Mouse (Mus musculus) midbrain, embryonic 16.5 days (tissue): ENCODE data around the gene Gucy2f. TPM values are rescaled to one million over a fixed set of nuclear protein-coding genes. Genes with fewer than 3 reads are reported as not detected.
A peak's percentile ranks its signal among the peaks of the same experiment; 100 is the strongest.

Experiments used
- ATAC-seq: fragments of 200-750 bp; cut with Nextera tagmentation; 2 replicates; pipeline ENCODE4 v1.8.0; 2017; ENCODE audit warnings: moderate TSS enrichment
- H3K27ac ChIP-seq: fragments of 300-500 bp; sonication (generic); 2 replicates; pipeline ENCODE4 v1.5.1; 2014; ENCODE audit warnings: mild to moderate bottlenecking, low read length, mixed read lengths
- H3K27me3 ChIP-seq: fragments of 300-500 bp; sonication (generic); 2 replicates; pipeline ENCODE4 v1.6.1; 2014; ENCODE audit warnings: low read depth, low read length, mixed read lengths; ENCODE audit not compliant: control insufficient read depth, insufficient read depth
- H3K36me3 ChIP-seq: fragments of 300-500 bp; sonication (generic); 2 replicates; pipeline ENCODE4 v1.6.1; 2014; ENCODE audit warnings: mild to moderate bottlenecking, low read length, moderate library complexity, mixed read lengths; ENCODE audit not compliant: control insufficient read depth, insufficient read depth
- H3K4me1 ChIP-seq: fragments of 300-500 bp; sonication (generic); 2 replicates; pipeline ENCODE4 v1.6.1; 2014; ENCODE audit warnings: mild to moderate bottlenecking, low read length, mixed read lengths; ENCODE audit not compliant: control insufficient read depth, insufficient read depth
- H3K4me2 ChIP-seq: fragments of 300-500 bp; sonication (generic); 2 replicates; pipeline ENCODE4 v1.6.1; 2014; ENCODE audit warnings: mild to moderate bottlenecking, low read length, mixed read lengths
- H3K4me3 ChIP-seq: fragments of 300-500 bp; sonication (generic); 2 replicates; pipeline ENCODE4 v1.5.1; 2014; ENCODE audit warnings: low read depth, mild to moderate bottlenecking, low read length, moderate library complexity, mixed read lengths
- H3K9ac ChIP-seq: fragments of 300-500 bp; sonication (generic); 2 replicates; pipeline ENCODE4 v1.6.1; 2014; ENCODE audit warnings: low read depth, low read length, mixed read lengths
- H3K9me3 ChIP-seq: fragments of 300-500 bp; sonication (generic); replicated peaks from 2 replicates; pipeline ENCODE4 v1.6.1; 2014; ENCODE audit warnings: mild to moderate bottlenecking, low read length, mixed read lengths; ENCODE audit not compliant: control insufficient read depth, poor library complexity, severe bottlenecking
- WGBS: fragments of 180-500 bp; shearing (Covaris S2); extraction: QIAGEN DNeasy Blood & Tissue Kit; methylation state at CpG from one replicate; pipeline ENCODE4 v1.1.7; 2014; 5-methylcytosine and 5-hydroxymethylcytosine counted together
- polyA plus RNA-seq: library from polyadenylated mRNA; unstranded; fragments of >200 nt; fragmentation: Nextera tagmentation; extraction: Ambion mirVana; gene quantifications from 2 replicates; pipeline ENCODE4 v1.2.1, GENCODE M21; 2015

Gene Gucy2f
- polyA plus RNA-seq, 1 experiment from 2014 or later: 0.10 TPM

DNA sequence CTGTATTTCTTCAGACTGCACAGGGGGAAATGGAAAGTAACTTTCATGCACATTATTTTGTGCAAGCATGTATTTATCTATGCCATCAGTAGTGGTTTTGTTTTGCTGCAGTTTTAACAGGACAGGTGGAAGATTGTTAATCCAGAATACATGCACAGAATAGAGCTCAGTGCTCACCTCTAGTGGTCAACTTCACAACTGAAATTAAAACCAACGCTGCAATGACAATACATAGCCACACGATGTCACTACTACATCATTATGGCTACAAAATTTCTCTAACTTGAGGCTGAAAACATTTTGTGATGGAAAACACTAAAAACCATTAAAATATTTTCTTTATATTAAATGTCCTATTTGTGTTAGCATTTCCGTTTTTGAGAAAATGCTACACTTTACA is 3.6 kb upstream of the Gucy2f start:
- Histone ChIP-seq H3K4me1 (no peaks in the 10 kb centered on the region), H3K27ac (no peak overlapping the region), H3K4me2 (no peak overlapping the region), H3K27me3 (no peaks in the 10 kb centered on the region; the same call in 1 of the 2 replicates), H3K36me3 (no peaks in the 10 kb centered on the region), H3K9ac (no peak overlapping the region), H3K4me3 (no peak overlapping the region), H3K9me3 (no peaks in the 10 kb centered on the region)
- peak; percentile 54; the same call in 1 of the 2 replicates for ATAC-seq
- 10% methylated on average over 3 of the region's 3 CpGs for WGBS

DNA sequence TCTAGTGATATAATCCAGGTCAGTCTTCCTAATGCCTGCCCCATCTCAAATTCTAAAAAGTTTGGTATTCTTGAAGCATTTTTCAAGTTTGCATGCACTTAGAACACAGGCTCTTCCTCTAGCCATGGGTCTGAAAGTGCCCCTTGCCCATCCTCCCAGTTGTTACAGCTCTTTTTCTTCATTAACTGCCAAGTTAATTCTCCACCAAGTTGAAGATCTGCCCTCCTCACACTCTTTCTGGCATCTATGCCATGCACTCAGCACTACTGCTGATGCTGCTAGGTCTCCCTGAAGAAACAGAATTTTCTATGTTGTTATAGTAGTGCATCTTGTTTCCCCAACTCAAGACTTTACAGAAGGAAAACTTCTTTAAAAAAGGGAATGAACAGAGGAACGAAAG is 1.2 kb downstream of the Gucy2f start:
- WGBS: 83% methylated on average over 1 of the region's 1 CpGs

DNA sequence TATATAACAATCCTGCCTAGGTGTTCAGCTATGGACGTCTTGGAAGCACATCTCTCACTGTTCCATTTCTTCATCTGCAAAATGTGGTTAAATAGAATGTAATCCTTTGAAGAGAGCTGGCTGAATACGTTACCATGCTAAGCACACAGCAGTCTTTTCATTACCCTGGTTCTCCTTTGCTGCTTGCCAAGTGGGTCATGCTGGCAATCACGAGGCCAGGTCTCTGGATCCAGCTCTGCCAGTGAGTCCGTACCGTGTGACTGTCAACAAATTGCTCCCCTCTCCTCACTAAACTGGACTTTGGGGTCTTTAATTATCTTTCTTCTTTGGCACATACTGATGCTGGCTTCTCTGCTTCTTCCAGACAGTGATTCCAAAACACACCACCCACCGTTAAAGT is 2.3 kb downstream of the Gucy2f start:
- 45% methylated on average over 6 of the region's 6 CpGs for WGBS
- Histone ChIP-seq H3K27me3 (no peaks in the 10 kb centered on the region; the same call in 1 of the 2 replicates), H3K36me3 (no peaks in the 10 kb centered on the region), H3K27ac (no peak overlapping the region), H3K9me3 (no peaks in the 10 kb centered on the region), H3K4me2 (no peak overlapping the region), H3K9ac (no peak overlapping the region), H3K4me3 (no peak overlapping the region), H3K4me1 (no peaks in the 10 kb centered on the region)
- no peak for ATAC-seq

More for the DNA sequence above, 1.2 kb downstream of the Gucy2f start:
- no peaks in the 10 kb centered on the region; the same call in 1 of the 2 replicates for H3K27me3 ChIP-seq
- no peaks in the 10 kb centered on the region for H3K4me1 ChIP-seq
- no peak overlapping the region for H3K9ac ChIP-seq
- no peak overlapping the region for H3K4me3 ChIP-seq
- H3K9me3 ChIP-seq: no peaks in the 10 kb centered on the region
- no peak overlapping the region for H3K4me2 ChIP-seq
- ATAC-seq: no peak
- H3K27ac ChIP-seq: no peak overlapping the region
- H3K36me3 ChIP-seq: no peaks in the 10 kb centered on the region

DNA sequence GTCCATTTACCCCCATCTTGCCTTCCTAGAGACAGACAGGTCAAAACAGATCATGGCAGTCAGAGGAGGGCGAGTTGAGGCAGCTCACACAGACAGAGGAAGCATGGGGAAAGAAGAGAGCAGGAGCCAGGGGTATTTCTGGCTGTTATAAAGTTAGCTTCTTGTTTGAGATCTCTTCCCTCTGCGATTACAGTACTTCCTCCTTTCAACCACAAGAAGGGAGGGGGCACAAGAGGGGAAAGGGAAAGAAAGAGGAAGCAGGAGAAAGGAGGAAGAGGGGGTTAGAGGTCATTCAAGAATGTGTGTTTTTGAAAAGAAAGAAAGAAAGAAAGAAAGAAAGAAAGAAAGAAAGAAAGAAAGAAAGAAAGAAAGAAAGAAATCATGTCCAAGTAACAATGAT is 6.4 kb downstream of the Gucy2f start:
- 86% methylated on average over 2 of the region's 2 CpGs for WGBS
- Histone ChIP-seq H3K27me3 (no peaks in the 10 kb centered on the region; the same call in 1 of the 2 replicates), H3K4me2 (no peak overlapping the region), H3K36me3 (no peaks in the 10 kb centered on the region), H3K9me3 (no peaks in the 10 kb centered on the region), H3K4me1 (no peaks in the 10 kb centered on the region), H3K9ac (no peak overlapping the region), H3K4me3 (no peak overlapping the region), H3K27ac (no peak overlapping the region)
- no peak for ATAC-seq

DNA sequence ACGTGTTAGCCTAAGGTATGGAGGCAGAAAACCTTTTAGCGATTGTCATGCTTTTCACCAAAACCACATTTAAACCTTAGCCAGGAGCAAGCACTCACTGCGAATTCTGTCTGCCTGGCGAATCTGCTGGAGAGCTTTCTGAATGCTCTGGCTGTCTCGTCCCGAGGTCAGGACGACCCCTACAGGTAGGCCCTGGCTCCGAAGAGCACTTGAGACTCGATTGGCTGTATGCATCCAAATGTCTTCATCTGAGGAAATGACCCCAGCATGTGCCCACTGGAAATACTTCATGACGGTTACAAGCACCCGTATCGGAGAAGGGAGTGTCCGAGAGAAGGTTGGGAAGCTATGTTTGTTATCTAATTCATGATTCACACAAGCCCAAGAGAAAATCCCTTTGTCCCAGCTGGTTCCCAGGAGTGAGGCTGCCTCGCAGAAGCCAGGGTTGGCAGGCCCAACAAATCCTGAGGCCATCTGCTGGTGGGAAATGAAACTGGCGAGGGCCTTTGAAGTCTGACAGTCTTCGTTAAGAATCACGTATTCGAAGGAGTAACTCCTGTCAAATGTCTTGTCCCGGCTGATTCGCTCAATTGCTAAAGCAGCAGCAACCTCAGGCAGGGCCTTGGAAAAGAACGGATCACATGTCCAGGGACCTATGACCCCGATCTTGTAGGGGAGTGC is 7.6 kb downstream of the Gucy2f start:
- Histone ChIP-seq H3K27me3 (no peaks in the 10 kb centered on the region; the same call in 1 of the 2 replicates), H3K9me3 (no peaks in the 10 kb centered on the region), H3K36me3 (no peaks in the 10 kb centered on the region), H3K4me1 (no peaks in the 10 kb centered on the region), H3K4me2 (peak overlapping the region; percentile 23; the same call in 1 of the 2 replicates), H3K27ac (no peak overlapping the region), H3K9ac (no peak overlapping the region), H3K4me3 (no peak overlapping the region)
- 27% methylated on average over 22 of the region's 22 CpGs for WGBS
- ATAC-seq: peak; percentile 86

DNA sequence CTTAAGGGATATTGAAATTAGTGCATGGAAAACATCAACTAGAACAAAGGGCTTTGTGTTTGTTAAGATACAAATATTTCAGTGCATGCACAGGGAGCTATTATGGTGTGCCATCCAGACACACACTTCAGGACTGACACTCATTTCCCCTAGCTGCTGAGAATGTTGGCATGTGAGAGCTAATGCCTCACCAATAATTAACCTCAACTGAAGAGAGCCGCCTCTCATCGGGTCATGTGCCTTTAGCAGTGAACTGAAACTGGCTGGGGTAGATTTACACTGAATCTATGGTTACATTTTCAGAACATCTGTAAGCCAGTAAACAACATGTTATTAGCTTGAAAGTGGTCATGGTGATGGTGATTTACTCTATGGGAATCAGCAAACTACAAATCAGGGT is 14.7 kb downstream of the Gucy2f start:
- Histone ChIP-seq H3K4me2 (no peak overlapping the region), H3K4me3 (no peak overlapping the region), H3K36me3 (no peaks in the 10 kb centered on the region), H3K27me3 (peaks cover 4% of the 10 kb centered on the region), H3K27ac (no peak overlapping the region), H3K9ac (no peak overlapping the region), H3K4me1 (no peaks in the 10 kb centered on the region), H3K9me3 (no peaks in the 10 kb centered on the region)
- ATAC-seq: no peak
- WGBS: 88% methylated on average over 2 of the region's 2 CpGs

DNA sequence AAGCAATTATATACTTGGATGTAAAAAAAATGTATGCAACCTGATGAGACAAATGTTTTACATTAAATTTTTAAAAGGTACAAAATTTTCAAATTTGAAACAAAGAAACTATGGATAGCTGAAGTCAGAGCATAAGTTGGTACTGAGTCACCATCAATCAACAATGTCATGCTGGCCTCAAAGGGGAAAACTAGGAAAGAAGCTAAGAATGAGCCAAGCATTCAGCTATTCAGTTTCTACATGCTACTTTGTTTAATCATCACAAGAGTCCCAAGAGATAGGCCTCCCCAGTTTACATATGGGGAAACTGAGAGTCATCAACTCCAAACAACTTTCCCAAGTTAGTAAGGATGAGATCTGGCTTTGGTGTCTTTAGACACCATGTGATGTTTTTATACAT is 19.8 kb downstream of the Gucy2f start:
- H3K36me3 ChIP-seq: no peaks in the 10 kb centered on the region
- no peaks in the 10 kb centered on the region for H3K9me3 ChIP-seq
- no peak overlapping the region for H3K4me3 ChIP-seq
- no peaks in the 10 kb centered on the region for H3K4me1 ChIP-seq
- no peak overlapping the region for H3K9ac ChIP-seq
- no peak for ATAC-seq
- H3K27ac ChIP-seq: no peak overlapping the region
- no peak overlapping the region for H3K4me2 ChIP-seq
- H3K27me3 ChIP-seq: no peaks in the 10 kb centered on the region; the same call in 1 of the 2 replicates

DNA sequence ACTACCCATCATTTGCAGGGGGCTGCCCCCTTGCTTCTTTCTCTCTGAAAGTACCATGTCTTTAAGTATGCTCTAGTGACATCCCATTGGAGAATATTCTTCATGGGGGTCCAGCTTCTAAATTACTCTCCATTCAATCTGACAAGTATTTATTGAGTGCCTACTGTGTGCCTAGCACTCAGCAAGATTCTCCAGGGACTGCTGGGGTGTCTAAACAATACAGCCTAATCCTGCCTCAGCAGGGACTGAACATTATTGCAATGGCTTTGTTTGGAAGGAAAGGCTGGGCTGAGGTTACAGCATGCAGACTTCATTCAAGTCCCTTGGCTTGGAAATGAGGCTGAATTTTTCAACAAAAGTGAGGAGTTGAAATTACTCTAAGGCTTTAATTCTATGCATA is 81.0 kb downstream of the Gucy2f start:
- H3K36me3 ChIP-seq: no peaks in the 10 kb centered on the region
- no peak for ATAC-seq
- H3K4me1 ChIP-seq: no peaks in the 10 kb centered on the region
- H3K4me3 ChIP-seq: no peak overlapping the region
- H3K27ac ChIP-seq: no peak overlapping the region
- H3K27me3 ChIP-seq: peaks cover 3% of the 10 kb centered on the region; the same call in 1 of the 2 replicates
- no peak overlapping the region for H3K4me2 ChIP-seq
- H3K9me3 ChIP-seq: no peaks in the 10 kb centered on the region
- no peak overlapping the region for H3K9ac ChIP-seq

DNA sequence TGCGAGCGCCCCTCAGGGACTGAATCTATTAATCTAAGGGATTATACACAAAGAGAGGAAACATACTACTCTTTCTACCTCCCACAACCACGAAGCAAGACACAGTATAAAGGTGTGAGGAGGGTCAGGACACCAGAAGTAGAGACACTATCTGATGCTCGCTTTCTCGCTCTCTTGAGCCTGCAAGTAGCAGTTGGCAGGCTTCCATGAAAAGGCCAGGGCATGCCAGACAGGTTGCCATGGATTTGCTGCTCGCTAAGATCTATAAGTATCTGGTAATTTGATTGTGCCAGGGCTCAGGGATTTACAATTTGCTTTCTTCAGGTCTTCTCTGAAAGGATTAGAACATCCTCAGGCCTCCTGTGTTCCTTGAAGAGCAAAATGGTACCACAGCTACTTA is 85.5 kb downstream of the Gucy2f start:
- Histone ChIP-seq H3K4me2 (no peak overlapping the region), H3K27me3 (peaks cover 3% of the 10 kb centered on the region), H3K4me1 (no peaks in the 10 kb centered on the region), H3K9me3 (no peaks in the 10 kb centered on the region), H3K4me3 (no peak overlapping the region), H3K27ac (no peak overlapping the region), H3K9ac (no peak overlapping the region), H3K36me3 (no peaks in the 10 kb centered on the region)
- no peak for ATAC-seq
- WGBS: 48% methylated on average over 6 of the region's 6 CpGs
